Mouse (Mus musculus) heart, embryonic 13.5 days (tissue): ENCODE data around the gene Ksr1. TPM values are rescaled to one million over a fixed set of nuclear protein-coding genes. Genes with fewer than 3 reads are reported as not detected.
"Not testable (repeated sequence)": the region's sequence is repeated elsewhere in the genome, so short reads cannot be mapped to it uniquely, and the experiment has no call there.

ENCODE experiments used
- ATAC-seq: fragments of 200-750 bp; cut with Nextera tagmentation; 2 replicates; pipeline ENCODE4 v1.8.0; 2017; ENCODE audit warnings: moderate TSS enrichment; ENCODE audit not compliant: insufficient number of reproducible peaks, low FRiP score, low TSS enrichment; ENCODE audit errors: extremely low read depth
- H3K27ac ChIP-seq: fragments of 300-500 bp; sonication (generic); replicated peaks from 2 replicates; pipeline ENCODE4 v1.5.1; 2015; ENCODE audit warnings: moderate library complexity, mild to moderate bottlenecking, inconsistent platforms
- H3K27me3 ChIP-seq: fragments of 300-500 bp; sonication (generic); replicated peaks from 2 replicates; pipeline ENCODE4 v1.6.1; 2015; ENCODE audit warnings: mild to moderate bottlenecking, inconsistent platforms
- H3K36me3 ChIP-seq: fragments of 300-500 bp; sonication (generic); 2 replicates; pipeline ENCODE4 v1.6.1; 2015; ENCODE audit warnings: mild to moderate bottlenecking, inconsistent platforms
- H3K4me1 ChIP-seq: fragments of 300-500 bp; sonication (generic); 2 replicates; pipeline ENCODE4 v1.6.1; 2015; ENCODE audit warnings: inconsistent platforms
- H3K4me2 ChIP-seq: fragments of 300-500 bp; sonication (generic); 2 replicates; pipeline ENCODE4 v1.6.1; 2015; ENCODE audit warnings: inconsistent platforms, mild to moderate bottlenecking, moderate library complexity
- H3K4me3 ChIP-seq: fragments of 300-500 bp; sonication (generic); 2 replicates; pipeline ENCODE4 v1.5.1; 2015; ENCODE audit warnings: moderate library complexity, mild to moderate bottlenecking, inconsistent platforms
- H3K9ac ChIP-seq: fragments of 300-500 bp; sonication (generic); 2 replicates; pipeline ENCODE4 v1.6.1; 2015; ENCODE audit warnings: inconsistent platforms, mild to moderate bottlenecking, moderate library complexity
- H3K9me3 ChIP-seq: fragments of 300-500 bp; sonication (generic); 2 replicates; pipeline ENCODE4 v1.6.1; 2016; ENCODE audit warnings: inconsistent platforms
- WGBS: fragments of 180-500 bp; shearing (Covaris S2); methylation state at CpG from one replicate; pipeline ENCODE4 v1.1.7; 2015; ENCODE audit warnings: mixed read lengths; 5-methylcytosine and 5-hydroxymethylcytosine counted together
- polyA plus RNA-seq: library from polyadenylated mRNA; unstranded; fragments of >200 nt; fragmentation: Nextera tagmentation; extraction: Ambion mirVana; gene quantifications from 2 replicates; pipeline ENCODE4 v1.2.1, GENCODE M21; 2015

Ksr1 gene
- polyA plus RNA-seq, 1 experiment from 2014 or later, result 2.4 TPM

- 79% methylated on average over 7 of the region's 7 CpGs for WGBS
- no peaks in the 10 kb centered on the region for H3K9me3 ChIP-seq
- H3K4me1 ChIP-seq, result peaks cover 9% of the 10 kb centered on the region; the same call in 1 of the 2 replicates
- H3K27me3 ChIP-seq, result no peaks in the 10 kb centered on the region
- H3K36me3 ChIP-seq, result peaks cover 5% of the 10 kb centered on the region; the same call in 1 of the 2 replicates
- H3K4me3 ChIP-seq, result no peak overlapping the region
- ATAC-seq, result no peak
- no peak overlapping the region for H3K27ac ChIP-seq
- H3K4me2 ChIP-seq, result no peak overlapping the region
- no peak overlapping the region for H3K9ac ChIP-seq
Observed at GRCm38 (mm10) chr11:79008891-79009290, 137.3 kb downstream of the Ksr1 start.

GRCm38 (mm10) chr11:79008007-79008775 is 138.0 kb downstream of the Ksr1 start:
- peaks cover 12% of the 10 kb centered on the region for H3K4me1 ChIP-seq
- H3K9me3 ChIP-seq, result no peaks in the 10 kb centered on the region
- no peak overlapping the region for H3K4me2 ChIP-seq
- ATAC-seq, result no peak
- 0 out of 2 replicates have a peak, but pooled peaks cover 3% of the 10 kb centered on the region for H3K36me3 ChIP-seq
- H3K9ac ChIP-seq, result no peak overlapping the region
- H3K27ac ChIP-seq, result 0 out of 2 replicates have a peak overlapping the region, but pooled peaks have one; percentile 29
- no peaks in the 10 kb centered on the region for H3K27me3 ChIP-seq
- WGBS, result 61% methylated on average over 6 of the region's 6 CpGs
- no peak overlapping the region for H3K4me3 ChIP-seq

GRCm38 (mm10) chr11:79007356-79007755 is 138.9 kb downstream of the Ksr1 start:
- not testable (repeated sequence) for ATAC-seq, H3K9me3 ChIP-seq, H3K4me2 ChIP-seq, H3K36me3 ChIP-seq, H3K9ac ChIP-seq, H3K27ac ChIP-seq, H3K27me3 ChIP-seq, H3K4me3 ChIP-seq
- 79% methylated on average over 3 of the region's 3 CpGs for WGBS
- H3K4me1 ChIP-seq, result peaks cover 20% of the 10 kb centered on the region

GRCm38 (mm10) chr11:79006417-79006816 is 139.8 kb downstream of the Ksr1 start:
- H3K27me3 ChIP-seq, result no peaks in the 10 kb centered on the region
- no peak overlapping the region for H3K27ac ChIP-seq
- H3K36me3 ChIP-seq, result no peaks in the 10 kb centered on the region
- no peak overlapping the region for H3K4me2 ChIP-seq
- ATAC-seq, result no peak
- peaks cover 21% of the 10 kb centered on the region for H3K4me1 ChIP-seq
- no peak overlapping the region for H3K9ac ChIP-seq
- no peak overlapping the region for H3K4me3 ChIP-seq
- no peaks in the 10 kb centered on the region for H3K9me3 ChIP-seq
- 61% methylated on average over 5 of the region's 5 CpGs for WGBS

GRCm38 (mm10) chr11:79005578-79006394 is 140.4 kb downstream of the Ksr1 start:
- no peak overlapping the region for H3K4me3 ChIP-seq
- no peak overlapping the region for H3K27ac ChIP-seq
- H3K4me1 ChIP-seq, result peaks cover 21% of the 10 kb centered on the region
- H3K4me2 ChIP-seq, result no peak overlapping the region
- H3K9me3 ChIP-seq, result no peaks in the 10 kb centered on the region
- no peak overlapping the region for H3K9ac ChIP-seq
- no peaks in the 10 kb centered on the region for H3K27me3 ChIP-seq
- H3K36me3 ChIP-seq, result no peaks in the 10 kb centered on the region
- 72% methylated on average over 14 of the region's 14 CpGs for WGBS
- ATAC-seq, result no peak

GRCm38 (mm10) chr11:79003769-79004638 is 142.2 kb downstream of the Ksr1 start:
- Histone ChIP-seq H3K4me2 (no peak overlapping the region), H3K9ac (no peak overlapping the region), H3K4me3 (no peak overlapping the region), H3K9me3 (no peaks in the 10 kb centered on the region), H3K27ac (peak overlapping the region; percentile 79), H3K36me3 (no peaks in the 10 kb centered on the region), H3K4me1 (peaks cover 21% of the 10 kb centered on the region), H3K27me3 (no peaks in the 10 kb centered on the region)
- 69% methylated on average over 10 of the region's 10 CpGs for WGBS
- no peak for ATAC-seq

- ATAC-seq, result no peak
- peaks cover 21% of the 10 kb centered on the region for H3K4me1 ChIP-seq
- no peak overlapping the region for H3K9ac ChIP-seq
- WGBS, result 62% methylated on average over 11 of the region's 11 CpGs
- no peak overlapping the region for H3K4me2 ChIP-seq
- no peaks in the 10 kb centered on the region for H3K27me3 ChIP-seq
- no peaks in the 10 kb centered on the region for H3K9me3 ChIP-seq
- H3K36me3 ChIP-seq, result no peaks in the 10 kb centered on the region
- no peak overlapping the region for H3K4me3 ChIP-seq
- peak overlapping the region; percentile 79 for H3K27ac ChIP-seq
Observed at GRCm38 (mm10) chr11:79003053-79003768, 143.0 kb downstream of the Ksr1 start.

- WGBS, result 53% methylated on average over 5 of the region's 5 CpGs
- ATAC-seq, result no peak
Observed at GRCm38 (mm10) chr11:79002551-79002951, 143.7 kb downstream of the Ksr1 start.

GRCm38 (mm10) chr11:79001871-79002270 is 144.3 kb downstream of the Ksr1 start:
- no peak overlapping the region for H3K4me2 ChIP-seq
- no peak overlapping the region for H3K9ac ChIP-seq
- H3K36me3 ChIP-seq, result no peaks in the 10 kb centered on the region
- no peak for ATAC-seq
- H3K27me3 ChIP-seq, result no peaks in the 10 kb centered on the region
- H3K9me3 ChIP-seq, result peaks cover 7% of the 10 kb centered on the region
- H3K27ac ChIP-seq, result peak overlapping the region; percentile 79; the same call in 1 of the 2 replicates
- WGBS, result 83% methylated on average over 4 of the region's 4 CpGs
- H3K4me3 ChIP-seq, result no peak overlapping the region
- H3K4me1 ChIP-seq, result peaks cover 21% of the 10 kb centered on the region

More at GRCm38 (mm10) chr11:79002551-79002951, 143.7 kb downstream of the Ksr1 start:
- no peaks in the 10 kb centered on the region for H3K36me3 ChIP-seq
- no peak overlapping the region for H3K9ac ChIP-seq
- H3K27ac ChIP-seq, result peak overlapping the region; percentile 79
- no peak overlapping the region for H3K4me2 ChIP-seq
- H3K9me3 ChIP-seq, result peaks cover under 1% of the 10 kb centered on the region; the same call in 1 of the 2 replicates
- peaks cover 21% of the 10 kb centered on the region for H3K4me1 ChIP-seq
- H3K27me3 ChIP-seq, result no peaks in the 10 kb centered on the region
- H3K4me3 ChIP-seq, result no peak overlapping the region

GRCm38 (mm10) chr11:78999118-78999517 is 147.1 kb downstream of the Ksr1 start:
- WGBS, result 71% methylated on average over 6 of the region's 6 CpGs
- peaks cover 25% of the 10 kb centered on the region for H3K9me3 ChIP-seq
- no peak overlapping the region for H3K4me2 ChIP-seq
- H3K27me3 ChIP-seq, result no peaks in the 10 kb centered on the region
- no peak for ATAC-seq
- H3K9ac ChIP-seq, result no peak overlapping the region
- peaks cover 16% of the 10 kb centered on the region for H3K4me1 ChIP-seq
- no peak overlapping the region for H3K27ac ChIP-seq
- no peaks in the 10 kb centered on the region for H3K36me3 ChIP-seq
- no peak overlapping the region for H3K4me3 ChIP-seq
